Mouse (Mus musculus) v-Abl transformed pro-B cells (cell line): ENCODE data around the gene Adam22.

Experiments used
- in situ Hi-C, 2 experiments: fragments of 400-800 bp; cut with MboI; formaldehyde crosslinking; loops; one replicate each; pipeline ENCODE4 v1.15.1; 2025; ENCODE audit not compliant: unreplicated experiment in 2 of 2

The Adam22 gene

GRCm38 (mm10) chr5:8367614-8368327 is at the start of gene Adam22:
Adam22 (minus strand) TSS chr5:8368160.
- in situ Hi-C loops, result no loop called here

- in situ Hi-C loops, result loop anchor here (10.0 to 25.0 kb wide), 2 partner anchors 355 to 1007 kb away; no protein-coding TSS in a partner anchor
These were observed 49.5 kb upstream of the Adam22 start for GRCm38 (mm10) chr5:8417443-8417842.

- in situ Hi-C loops, result loop anchor here (10.0 to 25.0 kb wide), 2 partner anchors 355 to 1008 kb away; no protein-coding TSS in a partner anchor
These were observed 48.9 kb upstream of the Adam22 start for GRCm38 (mm10) chr5:8416683-8417413.

- in situ Hi-C loops, result loop anchor here (25.0 kb wide), 1 partner anchor 346 kb away; no protein-coding TSS in a partner anchor
These were observed 40.8 kb upstream of the Adam22 start for GRCm38 (mm10) chr5:8408746-8409145.

- in situ Hi-C loops, result no loop called here
These were observed 29.8 kb upstream of the Adam22 start for GRCm38 (mm10) chr5:8397587-8398249.

GRCm38 (mm10) chr5:8393891-8394583 is 26.1 kb upstream of the Adam22 start:
- in situ Hi-C loops, result no loop called here

GRCm38 (mm10) chr5:8374297-8374906 is 6.4 kb upstream of the Adam22 start:
- in situ Hi-C loops, result no loop called here

GRCm38 (mm10) chr5:8373415-8373814 is 5.5 kb upstream of the Adam22 start:
- in situ Hi-C loops, result no loop called here

GRCm38 (mm10) chr5:8368781-8369180 is 821 bp upstream of the Adam22 start:
- in situ Hi-C loops, result no loop called here

GRCm38 (mm10) chr5:8368328-8368692 is 350 bp upstream of the Adam22 start:
- in situ Hi-C loops, result no loop called here

GRCm38 (mm10) chr5:8366771-8367613 is 968 bp downstream of the Adam22 start:
- in situ Hi-C loops, result no loop called here

- in situ Hi-C loops, result no loop called here
These were observed 5.6 kb downstream of the Adam22 start for GRCm38 (mm10) chr5:8362361-8362760.

GRCm38 (mm10) chr5:8357677-8358076 is 10.3 kb downstream of the Adam22 start:
- in situ Hi-C loops, result no loop called here

- in situ Hi-C loops, result no loop called here
These were observed 10.9 kb downstream of the Adam22 start for GRCm38 (mm10) chr5:8356885-8357651.

- in situ Hi-C loops, result no loop called here
These were observed 11.6 kb downstream of the Adam22 start for GRCm38 (mm10) chr5:8356326-8356725.

GRCm38 (mm10) chr5:8349557-8349956 is 18.4 kb downstream of the Adam22 start:
- in situ Hi-C loops, result no loop called here

GRCm38 (mm10) chr5:8346329-8346728 is 21.6 kb downstream of the Adam22 start:
- in situ Hi-C loops, result no loop called here

GRCm38 (mm10) chr5:8343296-8343695 is 24.7 kb downstream of the Adam22 start:
- in situ Hi-C loops, result no loop called here

GRCm38 (mm10) chr5:8341676-8342075 is 26.3 kb downstream of the Adam22 start:
- in situ Hi-C loops, result no loop called here
